Mouse (Mus musculus) activated CD4-positive, CD25-positive, alpha-beta regulatory T cell, adult 4 months (primary cell): ENCODE measurements around the gene Ndufb10. TPM values are rescaled to one million over a fixed set of nuclear protein-coding genes. Genes with fewer than 3 reads are reported as not detected.

Experiments used
- polyA plus RNA-seq, 2 experiments: library from polyadenylated mRNA; unstranded; fragments of 100-300 nt; shearing (Covaris generic); gene quantifications; one replicate each; pipeline ENCODE4 v1.2.1; 2017

The Ndufb10 gene
- polyA plus RNA-seq, 2 experiments from 2014 or later = 226 to 265 TPM

Other genes with a start within 250 kb of the Ndufb10 start
- 10 to 100 TPM; 12.6 to 15.3 TPM for gene Mlst8, start 245.4 kb downstream of the Ndufb10 start, polyA plus RNA-seq
- under 1 TPM; 0.10 to 0.17 TPM for gene Caskin1, start 235.9 kb downstream of the Ndufb10 start, polyA plus RNA-seq
- gene Traf7, start 196.5 kb downstream of the Ndufb10 start, polyA plus RNA-seq = 10 to 100 TPM; 35.0 to 58.7 TPM
- 1 to 10 TPM; 2.8 to 3.3 TPM for gene Rab26, start 190.3 kb downstream of the Ndufb10 start, polyA plus RNA-seq
- 10 to 100 TPM; 11.5 to 15.4 TPM for gene Pkd1, start 174.6 kb downstream of the Ndufb10 start, polyA plus RNA-seq
- gene Tsc2, start 91.8 kb downstream of the Ndufb10 start, polyA plus RNA-seq = 10 to 100 TPM in 1 of 2 experiments, 1 to 10 TPM in 1; 9.8 to 24.1 TPM
- 1 to 10 TPM; 2.1 to 2.6 TPM for gene Nthl1, start 91.8 kb downstream of the Ndufb10 start, polyA plus RNA-seq
- not detected for gene Slc9a3r2, start 74.2 kb downstream of the Ndufb10 start, polyA plus RNA-seq
- gene Npw, start 66.0 kb downstream of the Ndufb10 start, polyA plus RNA-seq = under 1 TPM in 1 of 2 experiments, not detected in 1; 0.66 TPM
- 1 to 10 TPM; 4.5 to 4.6 TPM for gene Zfp598, start 54.8 kb downstream of the Ndufb10 start, polyA plus RNA-seq
- gene Syngr3, start 34.5 kb downstream of the Ndufb10 start, polyA plus RNA-seq = 1 to 10 TPM in 1 of 2 experiments, under 1 TPM in 1; 0.43 to 1.2 TPM
- 10 to 100 TPM; 13.1 to 15.5 TPM for gene Gfer, start 28.3 kb downstream of the Ndufb10 start, polyA plus RNA-seq
- gene Noxo1, start 28.2 kb downstream of the Ndufb10 start, polyA plus RNA-seq = 1 to 10 TPM; 1.4 to 1.5 TPM
- gene Tbl3, start 16.8 kb downstream of the Ndufb10 start, polyA plus RNA-seq = 10 to 100 TPM; 23.6 to 46.2 TPM
- not detected for gene Rnf151, start 6.4 kb downstream of the Ndufb10 start, polyA plus RNA-seq
- gene Rps2, start 6.4 kb downstream of the Ndufb10 start, polyA plus RNA-seq = 1,000 to 10,000 TPM in 1 of 2 experiments, 100 to 1,000 TPM in 1; 537 to 1,178 TPM
- gene Rpl3l, start 3.3 kb upstream of the Ndufb10 start, polyA plus RNA-seq = not detected
- 10 to 100 TPM; 33.5 to 39.9 TPM for gene Msrb1, start 12.2 kb upstream of the Ndufb10 start, polyA plus RNA-seq
- not detected for gene Hs3st6, start 28.5 kb upstream of the Ndufb10 start, polyA plus RNA-seq
- not detected for gene Meiob, start 79.8 kb upstream of the Ndufb10 start, polyA plus RNA-seq
- 10 to 100 TPM; 23.4 to 28.1 TPM for gene Hagh, start 115.7 kb upstream of the Ndufb10 start, polyA plus RNA-seq
- 1 to 10 TPM; 1.1 to 2.9 TPM for gene Fahd1, start 125.9 kb upstream of the Ndufb10 start, polyA plus RNA-seq
- not detected for gene Igfals, start 141.5 kb upstream of the Ndufb10 start, polyA plus RNA-seq
- 100 to 1,000 TPM in 1 of 2 experiments, 10 to 100 TPM in 1; 88.6 to 103 TPM for gene Nubp2, start 161.9 kb upstream of the Ndufb10 start, polyA plus RNA-seq
- gene Spsb3, start 162.2 kb upstream of the Ndufb10 start, polyA plus RNA-seq = 10 to 100 TPM; 38.5 to 50.9 TPM
- gene Eme2, start 170.6 kb upstream of the Ndufb10 start, polyA plus RNA-seq = 10 to 100 TPM; 12.8 to 26.0 TPM
- 10 to 100 TPM; 77.7 to 87.5 TPM for gene Mrps34, start 170.6 kb upstream of the Ndufb10 start, polyA plus RNA-seq
- gene Nme3, start 172.0 kb upstream of the Ndufb10 start, polyA plus RNA-seq = 10 to 100 TPM; 51.5 to 53.2 TPM
- gene Mapk8ip3, start 212.5 kb upstream of the Ndufb10 start, polyA plus RNA-seq = 10 to 100 TPM; 26.1 to 28.6 TPM
- gene Jpt2, start 236.2 kb upstream of the Ndufb10 start, polyA plus RNA-seq = 10 to 100 TPM; 27.9 to 35.8 TPM